Mouse (Mus musculus): ENCODE measurements around the gene 2210011C24Rik. TPM values are rescaled to one million over a fixed set of nuclear protein-coding genes. Genes with fewer than 3 reads are reported as not detected.
"Not testable (repeated sequence)": the region's sequence is repeated elsewhere in the genome, so short reads cannot be mapped to it uniquely, and the experiment has no call there.

Gene 2210011C24Rik
- total RNA-seq, 2 experiments from 2014 or later = not detected

DNA sequence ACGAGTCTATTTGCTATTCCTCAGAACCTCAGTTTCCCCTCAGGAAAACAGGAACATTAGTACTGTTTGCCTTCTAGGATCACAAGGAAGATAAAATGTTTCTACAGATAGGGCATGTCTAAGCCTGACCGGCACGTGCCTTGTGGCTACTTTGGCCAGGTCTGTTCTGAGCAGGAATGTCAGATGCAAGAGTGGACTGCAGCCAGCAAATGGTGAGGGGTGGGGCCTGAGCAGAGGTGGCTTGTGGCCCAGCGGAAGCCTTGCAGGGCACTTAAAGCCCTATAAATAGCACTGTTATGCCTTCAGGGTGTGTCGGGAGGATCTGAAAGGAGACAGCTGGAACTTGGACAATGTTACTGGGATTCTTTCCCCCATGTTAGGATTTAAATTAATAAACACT lies 11.1 kb upstream of the 2210011C24Rik start:
- ATAC-seq (replicated peaks; ENCODE audit: low FRiP score, poor library complexity, severe bottlenecking) = no peak

DNA sequence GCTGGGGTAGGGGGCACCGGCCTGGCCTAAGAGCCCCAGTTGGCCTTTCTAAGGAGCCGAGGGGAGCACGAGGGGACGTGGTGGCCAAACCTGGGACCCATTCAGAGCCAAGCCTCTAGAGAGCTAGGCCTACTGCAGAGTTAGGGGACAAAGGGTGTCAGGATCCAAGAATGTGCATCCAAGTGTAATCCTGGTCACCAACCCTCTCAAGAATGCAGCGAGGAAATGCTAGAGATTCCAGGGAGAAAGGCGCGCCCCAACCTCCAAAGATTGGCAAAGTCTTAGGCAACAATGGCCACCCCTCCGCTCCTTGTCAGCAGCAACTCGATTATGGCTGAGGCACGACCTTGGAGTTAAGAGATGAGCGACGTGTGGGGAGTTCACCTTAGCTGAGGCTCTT lies 9.6 kb upstream of the 2210011C24Rik start:
- no peak for ATAC-seq (replicated peaks; ENCODE audit: low FRiP score, poor library complexity, severe bottlenecking)

DNA sequence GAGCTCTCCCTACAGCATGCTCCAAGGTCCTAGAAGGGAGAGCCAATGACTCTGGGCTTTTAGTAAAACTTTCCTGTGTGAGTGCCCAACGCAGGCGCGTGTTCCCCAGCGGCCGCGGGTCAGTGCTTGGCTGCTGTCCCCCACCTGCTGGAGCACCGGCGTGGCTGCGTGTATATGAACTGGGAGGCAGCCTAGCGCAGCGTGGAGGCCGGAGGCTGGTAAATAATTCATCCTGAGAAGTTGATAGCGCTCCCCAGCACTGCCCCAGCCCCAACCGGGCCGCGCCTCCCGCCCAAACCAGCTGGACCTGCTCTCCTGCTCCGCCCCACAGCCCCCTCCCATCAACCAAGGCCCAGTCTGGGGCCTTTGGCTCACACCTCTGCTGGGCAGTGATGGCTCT lies 9.1 kb upstream of the 2210011C24Rik start, which contains the start of gene Palm3:
TSS of gene Palm3 (plus strand) at position 376 of the 400 bp plus-strand sequence.
- ATAC-seq (replicated peaks; ENCODE audit: low FRiP score, poor library complexity, severe bottlenecking) = no peak

GRCm38 (mm10) chr8:84019738-84020137 lies 7.8 kb upstream of the 2210011C24Rik start:
- ATAC-seq (replicated peaks; ENCODE audit: low FRiP score, poor library complexity, severe bottlenecking) = no peak

DNA sequence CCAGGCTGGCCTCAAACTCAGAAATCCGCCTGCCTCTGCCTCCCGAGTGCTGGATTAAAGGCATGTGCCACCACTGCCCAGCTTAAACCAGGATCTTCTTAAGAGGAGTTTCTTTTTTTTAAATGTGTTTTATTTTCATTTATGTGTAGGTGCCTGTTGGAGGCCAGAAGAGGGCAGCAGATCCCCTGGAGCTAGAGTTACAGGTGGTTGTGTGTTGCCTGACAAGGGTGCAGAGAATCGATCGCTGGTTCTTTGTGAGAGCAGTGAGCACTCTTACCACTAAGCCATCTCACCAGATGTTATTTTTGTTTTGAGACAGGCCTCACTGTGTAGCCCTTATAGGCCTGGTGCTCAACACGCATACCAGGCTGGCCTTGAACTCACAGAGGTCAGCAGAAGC lies 3.9 kb upstream of the 2210011C24Rik start:
- no peak for ATAC-seq (replicated peaks; ENCODE audit: low FRiP score, poor library complexity, severe bottlenecking)

- no peak for ATAC-seq (replicated peaks; ENCODE audit: low FRiP score, poor library complexity, severe bottlenecking)
These were observed 661 bp upstream of the 2210011C24Rik start for GRCm38 (mm10) chr8:84012499-84013165.

DNA sequence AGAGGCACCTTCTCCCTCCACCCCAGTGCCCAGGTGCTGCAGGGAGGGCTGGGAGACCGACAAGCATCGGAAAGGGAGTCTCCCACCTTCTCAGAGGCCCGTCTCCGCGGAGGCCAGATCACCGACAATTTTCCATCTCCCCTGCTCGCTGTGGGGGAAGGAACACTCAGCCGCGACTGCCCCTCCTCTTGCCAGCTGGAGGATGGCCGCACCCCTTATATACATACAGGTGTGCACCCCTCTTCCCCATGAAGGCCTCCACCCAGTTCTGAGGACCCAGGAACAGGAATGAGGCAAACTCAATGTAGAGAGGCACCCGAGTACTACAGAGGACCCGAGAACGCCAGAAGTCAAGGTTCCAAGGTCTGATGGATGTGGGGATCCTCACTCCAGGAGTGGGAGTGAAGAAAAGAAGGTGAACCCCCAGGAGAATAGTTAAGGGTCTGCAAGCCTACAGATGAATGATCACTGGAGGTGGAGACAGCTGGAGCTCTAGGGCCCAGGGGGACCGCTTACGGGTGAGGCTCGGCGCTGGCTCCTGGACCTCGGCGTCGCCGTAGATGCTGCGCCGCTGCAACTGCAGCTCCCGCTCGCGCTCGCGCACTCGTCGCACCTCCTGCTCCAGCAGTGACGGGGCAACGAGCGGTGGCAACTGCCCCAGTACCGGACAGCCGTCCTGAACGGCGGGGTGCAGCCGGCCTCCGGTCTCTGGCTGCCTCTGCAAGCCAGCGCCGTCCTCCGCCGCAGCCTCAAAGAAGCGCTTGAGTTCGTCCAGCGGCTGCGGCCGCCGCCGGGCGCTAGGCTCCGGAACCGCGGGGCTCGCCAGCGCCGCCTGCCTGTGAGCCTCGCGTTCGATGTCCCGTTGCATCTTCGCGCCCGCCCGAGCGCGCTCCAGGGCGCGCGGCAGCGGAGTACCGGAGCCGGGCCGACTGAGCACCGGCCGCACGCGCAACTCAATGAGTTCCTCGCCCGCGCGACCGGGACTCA lies 1.1 kb downstream of the 2210011C24Rik start:
- ATAC-seq (replicated peaks; ENCODE audit: low FRiP score, poor library complexity, severe bottlenecking) = peak; percentile 52; the same call in 1 of the 2 replicates

- peak; percentile 81 for ATAC-seq (replicated peaks; ENCODE audit: low FRiP score, poor library complexity, severe bottlenecking)
These were observed 2.1 kb downstream of the 2210011C24Rik start for GRCm38 (mm10) chr8:84009876-84010275.

GRCm38 (mm10) chr8:84008362-84008761 lies 3.6 kb downstream of the 2210011C24Rik start:
- no peak for ATAC-seq (replicated peaks; ENCODE audit: low FRiP score, poor library complexity, severe bottlenecking)

GRCm38 (mm10) chr8:84005502-84005901 lies 6.5 kb downstream of the 2210011C24Rik start:
- not testable (repeated sequence) for ATAC-seq (replicated peaks; ENCODE audit: low FRiP score, poor library complexity, severe bottlenecking)

DNA sequence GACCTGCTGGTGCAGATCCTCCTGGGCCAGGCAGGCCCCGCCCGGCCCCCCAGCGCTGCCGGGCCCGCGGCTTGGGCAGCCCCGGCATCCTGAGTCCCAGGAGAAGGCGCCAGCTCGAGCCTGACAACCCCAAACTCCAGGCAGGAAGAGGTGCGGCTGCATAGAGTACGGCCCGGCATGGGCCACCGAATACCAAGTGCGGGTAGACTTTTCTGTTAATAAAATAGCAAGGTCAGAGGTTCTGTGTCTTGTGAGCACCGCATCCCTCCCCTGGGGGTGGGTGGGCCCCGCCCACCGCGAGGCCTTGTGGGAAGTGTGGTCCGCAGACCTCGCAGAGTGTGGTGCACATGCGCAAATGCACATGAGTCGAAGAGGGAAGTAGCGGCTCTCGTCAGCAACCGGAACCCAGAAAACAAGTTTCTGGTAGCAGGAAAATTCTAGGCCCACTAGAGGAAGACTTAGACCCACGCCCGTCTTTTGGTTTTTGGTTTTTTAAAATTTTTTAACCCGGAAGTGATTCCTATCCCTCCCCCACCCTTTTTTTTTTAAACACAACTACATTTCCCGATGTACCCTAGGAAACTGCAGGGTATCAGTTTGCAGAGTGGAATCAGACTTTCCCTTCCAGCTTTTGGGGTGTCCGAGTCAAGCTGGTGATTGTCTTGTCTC lies 7.3 kb downstream of the 2210011C24Rik start:
- peak; percentile 98 for ATAC-seq (replicated peaks; ENCODE audit: low FRiP score, poor library complexity, severe bottlenecking)

DNA sequence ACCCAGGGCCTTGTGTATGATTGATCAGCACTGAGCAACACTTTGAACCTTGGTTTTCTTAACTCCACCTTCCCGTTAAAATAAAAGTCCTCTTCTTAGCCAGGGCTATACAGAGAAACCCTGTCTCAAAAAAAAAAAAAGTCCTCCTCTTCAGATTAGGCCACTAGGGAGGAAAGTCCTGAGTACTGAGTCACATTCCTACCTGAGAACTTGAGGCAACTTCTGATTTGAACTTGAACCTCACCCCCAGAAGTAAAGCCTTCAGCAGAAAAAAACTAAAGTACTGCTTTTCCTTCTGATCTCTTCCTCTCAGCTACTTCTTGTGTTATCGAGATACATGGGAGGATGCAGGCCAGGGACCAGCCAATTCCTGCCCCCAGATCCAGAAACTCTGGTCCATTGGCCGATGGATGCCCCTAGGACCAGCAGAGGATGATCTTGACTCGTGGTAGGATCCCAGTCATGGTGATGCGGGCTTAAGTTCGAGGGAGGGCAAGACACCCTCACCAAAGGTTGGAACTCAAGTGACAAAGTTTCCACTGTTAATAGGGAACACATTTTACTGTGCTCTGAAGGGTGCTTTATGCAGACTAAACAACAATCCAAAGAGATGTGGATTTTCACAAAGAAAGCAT lies 8.2 kb downstream of the 2210011C24Rik start:
- no peak for ATAC-seq (replicated peaks; ENCODE audit: low FRiP score, poor library complexity, severe bottlenecking)

GRCm38 (mm10) chr8:84002957-84003611 lies 8.9 kb downstream of the 2210011C24Rik start:
- no peak for ATAC-seq (replicated peaks; ENCODE audit: low FRiP score, poor library complexity, severe bottlenecking)

- ATAC-seq (replicated peaks; ENCODE audit: low FRiP score, poor library complexity, severe bottlenecking) = no peak
These were observed 10.5 kb downstream of the 2210011C24Rik start, which contains the start of gene 1700067K01Rik for GRCm38 (mm10) chr8:84001281-84002000. Gene 1700067K01Rik, plus strand, starts transcription at chr8:84001502.

GRCm38 (mm10) chr8:83999825-84000224 lies 12.1 kb downstream of the 2210011C24Rik start:
- no peak for ATAC-seq (replicated peaks; ENCODE audit: low FRiP score, poor library complexity, severe bottlenecking)

DNA sequence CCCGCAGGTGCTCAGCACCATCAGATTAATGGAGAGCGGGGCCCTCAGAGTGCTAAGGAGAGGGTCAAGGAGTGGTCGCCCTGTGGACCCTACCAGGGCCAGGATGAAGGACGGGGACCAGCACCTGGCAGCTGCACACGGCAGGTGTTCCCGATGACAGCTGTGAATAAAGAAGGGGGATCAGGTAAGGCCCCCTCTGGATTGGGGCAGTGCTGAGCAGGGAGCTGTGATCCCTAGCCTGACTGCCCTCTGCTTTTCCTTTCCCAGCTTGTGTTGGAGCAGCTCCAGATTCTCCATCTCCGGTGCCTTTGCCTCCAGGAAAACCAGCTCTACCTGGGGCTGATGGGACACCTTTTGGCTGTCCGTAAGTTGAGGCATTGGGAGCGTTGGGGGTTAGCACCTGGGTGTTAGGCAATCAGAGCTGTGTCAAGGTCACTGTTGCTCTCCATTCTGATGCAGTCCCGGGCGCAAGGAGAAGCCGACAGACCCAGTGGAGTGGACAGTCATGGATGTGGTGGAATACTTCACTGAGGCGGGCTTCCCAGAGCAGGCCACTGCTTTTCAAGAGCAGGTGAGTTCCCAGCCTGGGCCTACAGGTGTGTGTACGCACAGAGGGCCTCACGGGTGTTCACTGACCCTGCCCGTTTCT lies 12.8 kb downstream of the 2210011C24Rik start:
- ATAC-seq (replicated peaks; ENCODE audit: low FRiP score, poor library complexity, severe bottlenecking) = no peak

GRCm38 (mm10) chr8:83998231-83999056 lies 13.5 kb downstream of the 2210011C24Rik start:
- peak; percentile 39 for ATAC-seq (replicated peaks; ENCODE audit: low FRiP score, poor library complexity, severe bottlenecking)

All from erythroblast, adult 5-6 weeks (primary cell).